Mouse (Mus musculus) liver, embryonic 15.5 days (tissue): ENCODE results near the gene Olfr883. TPM values are rescaled to one million over a fixed set of nuclear protein-coding genes. Genes with fewer than 3 reads are reported as not detected.

Experiments used
- ATAC-seq: fragments of 200-750 bp; cut with Nextera tagmentation; 2 replicates; pipeline ENCODE4 v1.8.0; 2017; ENCODE audit warnings: moderate number of reproducible peaks, mild to moderate bottlenecking, moderate library complexity; ENCODE audit not compliant: insufficient read depth
- H3K27ac ChIP-seq: fragments of 300-500 bp; sonication (generic); replicated peaks from 2 replicates; pipeline ENCODE4 v1.5.1; 2015; ENCODE audit warnings: mild to moderate bottlenecking, inconsistent platforms
- H3K27me3 ChIP-seq: fragments of 300-500 bp; sonication (generic); 2 replicates; pipeline ENCODE4 v1.6.1; 2015; ENCODE audit warnings: mild to moderate bottlenecking, inconsistent platforms
- H3K36me3 ChIP-seq: fragments of 300-500 bp; sonication (generic); replicated peaks from 2 replicates; pipeline ENCODE4 v1.6.1; 2015; ENCODE audit warnings: moderate library complexity, mild to moderate bottlenecking, inconsistent platforms
- H3K4me1 ChIP-seq: fragments of 300-500 bp; sonication (generic); replicated peaks from 2 replicates; pipeline ENCODE4 v1.6.1; 2015; ENCODE audit warnings: inconsistent platforms
- H3K4me2 ChIP-seq: fragments of 300-500 bp; sonication (generic); 2 replicates; pipeline ENCODE4 v1.6.1; 2015; ENCODE audit warnings: moderate library complexity, mild to moderate bottlenecking, inconsistent platforms
- H3K4me3 ChIP-seq: fragments of 300-500 bp; sonication (generic); replicated peaks from 2 replicates; pipeline ENCODE4 v1.5.1; 2015; ENCODE audit warnings: mild to moderate bottlenecking, inconsistent platforms
- H3K9ac ChIP-seq: fragments of 300-500 bp; sonication (generic); 2 replicates; pipeline ENCODE4 v1.6.1; 2015; ENCODE audit warnings: moderate library complexity, mild to moderate bottlenecking, inconsistent platforms
- H3K9me3 ChIP-seq: fragments of 300-500 bp; sonication (generic); replicated peaks from 2 replicates; pipeline ENCODE4 v1.6.1; 2016; ENCODE audit warnings: inconsistent platforms
- WGBS: fragments of 180-500 bp; shearing (Covaris S2); methylation state at CpG from one replicate; pipeline ENCODE4 v1.1.7; 2015; ENCODE audit warnings: mixed read lengths; ENCODE audit not compliant: insufficient replicate concordance; 5-methylcytosine and 5-hydroxymethylcytosine counted together
- polyA plus RNA-seq: library from polyadenylated mRNA; unstranded; fragments of >200 nt; fragmentation: Nextera tagmentation; extraction: Ambion mirVana; gene quantifications from 2 replicates; pipeline ENCODE4 v1.2.1, GENCODE M21; 2015

The Olfr883 gene
- not detected in 2 replicates for polyA plus RNA-seq

- WGBS: 48% methylated on average over 1 of the region's 1 CpGs
- ATAC-seq: no peak
- no peak within 1 kb of the TSS for H3K4me3 ChIP-seq
Observed at GRCm38 (mm10) chr9:38025508-38025907, at the start of gene Olfr883. Gene Olfr883, plus strand, starts transcription at chr9:38025808.

GRCm38 (mm10) chr9:37991525-37991924 lies 34.1 kb upstream of the Olfr883 start, which contains the start of gene Olfr881:
Gene Olfr881, plus strand, starts transcription at chr9:37991825.
- no peak for ATAC-seq
- no peaks in the 10 kb centered on the region for H3K4me1 ChIP-seq
- H3K36me3 ChIP-seq: no peaks in the 10 kb centered on the region
- no peaks in the 10 kb centered on the region for H3K9me3 ChIP-seq
- no peak within 1 kb of the TSS for H3K4me3 ChIP-seq
- H3K9ac ChIP-seq: no peak within 1 kb of the TSS
- H3K27ac ChIP-seq: no peak within 1 kb of the TSS
- no peak within 1 kb of the TSS for H3K4me2 ChIP-seq
- H3K27me3 ChIP-seq: no peaks in the 10 kb centered on the region

More at GRCm38 (mm10) chr9:38025508-38025907, at the start of gene Olfr883:
- no peak within 1 kb of the TSS for H3K9ac ChIP-seq
- H3K27ac ChIP-seq: no peak within 1 kb of the TSS
- H3K4me2 ChIP-seq: no peak within 1 kb of the TSS
- H3K9me3 ChIP-seq: no peaks in the 10 kb centered on the region
- H3K4me1 ChIP-seq: no peaks in the 10 kb centered on the region
- no peaks in the 10 kb centered on the region for H3K27me3 ChIP-seq
- H3K36me3 ChIP-seq: no peaks in the 10 kb centered on the region

- Histone ChIP-seq H3K4me3 (no peak overlapping the region), H3K4me1 (no peaks in the 10 kb centered on the region), H3K9me3 (no peaks in the 10 kb centered on the region), H3K27ac (no peak overlapping the region), H3K4me2 (no peak overlapping the region), H3K9ac (no peak overlapping the region), H3K36me3 (no peaks in the 10 kb centered on the region), H3K27me3 (no peaks in the 10 kb centered on the region)
- WGBS: 19% methylated on average over 2 of the region's 2 CpGs
- ATAC-seq: no peak
Observed at GRCm38 (mm10) chr9:37998581-37999204, 26.9 kb upstream of the Olfr883 start.

DNA sequence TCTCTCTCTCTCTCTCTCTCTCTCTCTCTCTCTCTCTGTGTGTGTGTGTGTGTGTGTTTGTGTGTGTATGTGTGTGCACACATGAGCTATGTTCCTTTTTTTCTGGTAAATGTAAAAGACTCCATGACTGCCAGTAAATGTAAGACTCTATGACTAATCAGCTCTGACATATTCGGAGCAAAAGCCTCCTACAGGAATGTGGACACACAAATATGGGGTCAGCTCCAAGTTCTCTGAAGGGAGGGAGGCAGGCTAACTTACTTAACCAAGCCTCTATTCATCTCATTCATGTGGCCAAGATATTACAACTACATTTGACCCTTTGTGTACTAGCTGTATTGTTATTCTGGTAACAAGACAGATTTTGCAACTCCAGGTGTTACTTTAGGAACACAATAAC lies 25.6 kb upstream of the Olfr883 start:
- Histone ChIP-seq H3K4me2 (no peak overlapping the region), H3K4me1 (no peaks in the 10 kb centered on the region), H3K27me3 (no peaks in the 10 kb centered on the region), H3K27ac (no peak overlapping the region), H3K9ac (no peak overlapping the region), H3K36me3 (no peaks in the 10 kb centered on the region), H3K9me3 (no peaks in the 10 kb centered on the region), H3K4me3 (no peak overlapping the region)
- 21% methylated on average over 1 of the region's 1 CpGs for WGBS
- no peak for ATAC-seq

DNA sequence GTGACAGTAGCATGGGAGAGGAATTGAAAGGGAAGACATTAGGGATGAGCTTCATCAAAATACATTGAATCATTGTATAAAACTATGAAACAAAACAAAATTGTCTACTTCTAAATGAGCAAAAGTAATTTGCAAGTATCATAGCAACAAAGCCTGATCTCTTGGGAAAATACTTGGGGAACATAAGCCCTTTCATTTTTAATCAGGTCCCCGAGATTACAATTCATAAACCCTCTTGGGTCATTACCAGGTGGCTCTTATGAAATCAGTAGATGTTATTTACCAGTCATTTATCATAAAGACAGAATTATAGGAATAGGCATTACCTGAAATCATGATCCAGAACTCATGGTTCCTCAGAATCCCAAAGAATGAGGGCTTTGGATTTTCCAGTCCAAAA lies 20.6 kb downstream of the Olfr883 start, which contains the start of gene Olfr884:
Olfr884 (plus strand) TSS at position 301 of the 400 bp plus-strand sequence.
- WGBS: 52% methylated on average over 1 of the region's 1 CpGs
- Histone ChIP-seq H3K36me3 (no peaks in the 10 kb centered on the region), H3K4me3 (no peak within 1 kb of the TSS), H3K4me2 (no peak within 1 kb of the TSS), H3K27me3 (no peaks in the 10 kb centered on the region), H3K9ac (no peak within 1 kb of the TSS), H3K9me3 (no peaks in the 10 kb centered on the region), H3K4me1 (no peaks in the 10 kb centered on the region), H3K27ac (no peak within 1 kb of the TSS)
- no peak for ATAC-seq

- H3K27me3 ChIP-seq: no peaks in the 10 kb centered on the region
- no peak for ATAC-seq
- no peaks in the 10 kb centered on the region for H3K9me3 ChIP-seq
- no peak within 1 kb of the TSS for H3K4me2 ChIP-seq
- H3K9ac ChIP-seq: no peak within 1 kb of the TSS
- no peaks in the 10 kb centered on the region for H3K4me1 ChIP-seq
- 67% methylated on average over 3 of the region's 3 CpGs for WGBS
- H3K36me3 ChIP-seq: no peaks in the 10 kb centered on the region
- no peak within 1 kb of the TSS for H3K27ac ChIP-seq
- no peak within 1 kb of the TSS for H3K4me3 ChIP-seq
Observed at GRCm38 (mm10) chr9:38061022-38061421, 35.4 kb downstream of the Olfr883 start, which contains the start of gene Olfr885. Gene Olfr885, plus strand, starts transcription at chr9:38061322.

Other genes starting within 250 kb of the Olfr883 start
- gene Olfr876, start 222.8 kb upstream of the Olfr883 start, polyA plus RNA-seq: not detected in 2 replicates
- not detected in 2 replicates for gene Olfr877, start 171.5 kb upstream of the Olfr883 start, polyA plus RNA-seq
- not detected in 2 replicates for gene Olfr145, start 129.1 kb upstream of the Olfr883 start, polyA plus RNA-seq
- gene Olfr878, start 108.0 kb upstream of the Olfr883 start, polyA plus RNA-seq: not detected in 2 replicates
- gene Olfr881, start 34.0 kb upstream of the Olfr883 start, polyA plus RNA-seq: not detected in 2 replicates
- gene Olfr884, start 20.7 kb downstream of the Olfr883 start, polyA plus RNA-seq: not detected in 2 replicates
- not detected in 2 replicates for gene Olfr885, start 35.5 kb downstream of the Olfr883 start, polyA plus RNA-seq
- gene Olfr887, start 58.3 kb downstream of the Olfr883 start, polyA plus RNA-seq: not detected in 2 replicates
- gene Olfr888, start 82.3 kb downstream of the Olfr883 start, polyA plus RNA-seq: not detected in 2 replicates
- 0.09 and 0.13 TPM in 2 replicates for gene Olfr889, start 89.4 kb downstream of the Olfr883 start, polyA plus RNA-seq
- gene Olfr890, start 116.7 kb downstream of the Olfr883 start, polyA plus RNA-seq: not detected in 2 replicates
- not detected in 2 replicates for gene Olfr891, start 155.0 kb downstream of the Olfr883 start, polyA plus RNA-seq
- not detected in 2 replicates for gene Olfr893, start 182.6 kb downstream of the Olfr883 start, polyA plus RNA-seq
- not detected in 2 replicates for gene Olfr894, start 192.2 kb downstream of the Olfr883 start, polyA plus RNA-seq
- gene Olfr143, start 227.0 kb downstream of the Olfr883 start, polyA plus RNA-seq: not detected in 2 replicates
- not detected in 2 replicates for gene Olfr895, start 242.0 kb downstream of the Olfr883 start, polyA plus RNA-seq